Mouse (Mus musculus) small intestine, adult 2 months (tissue): ENCODE results near the gene Socs3. TPM values are rescaled to one million over a fixed set of nuclear protein-coding genes. Genes with fewer than 3 reads are reported as not detected.

Experiments
- H3K27ac ChIP-seq: fragments of 200-500 bp; 2 replicates; pipeline ENCODE4 v1.5.1; 2012; ENCODE audit warnings: low read depth, low read length, control low read depth, inconsistent platforms; ENCODE audit not compliant: insufficient read depth
- H3K27me3 ChIP-seq: fragments of 200-500 bp; 2 replicates; pipeline ENCODE4 v1.6.1; 2012; ENCODE audit warnings: mild to moderate bottlenecking, moderate library complexity, low read length, inconsistent platforms; ENCODE audit not compliant: control insufficient read depth, insufficient read depth
- H3K36me3 ChIP-seq: fragments of 200-500 bp; 2 replicates; pipeline ENCODE4 v1.6.1; 2012; ENCODE audit warnings: mild to moderate bottlenecking, low read length, control low read depth, inconsistent platforms; ENCODE audit not compliant: control insufficient read depth, insufficient read depth
- H3K4me1 ChIP-seq: fragments of 200-500 bp; 2 replicates; pipeline ENCODE4 v1.6.1; 2012; ENCODE audit warnings: low read length, inconsistent platforms, mixed read lengths; ENCODE audit not compliant: control insufficient read depth, insufficient read depth, insufficient read length
- H3K4me3 ChIP-seq: fragments of 200-500 bp; 2 replicates; pipeline ENCODE4 v1.5.1; 2012; ENCODE audit warnings: low read depth, mild to moderate bottlenecking, control low read depth, inconsistent platforms, low read length, moderate library complexity
- CTCF ChIP-seq: fragments of 200-500 bp; IDR thresholded peaks from 2 replicates; pipeline ENCODE4 v1.5.1; 2012; ENCODE audit warnings: low read depth, mild to moderate bottlenecking, control low read depth, inconsistent platforms, low read length, moderate library complexity, mixed read lengths; ENCODE audit not compliant: insufficient replicate concordance, insufficient read length; ENCODE audit errors: extremely low read depth
- POLR2A ChIP-seq: fragments of 200-500 bp; IDR thresholded peaks from 2 replicates; pipeline ENCODE4 v1.6.1; 2012; ENCODE audit warnings: low read depth, mild to moderate bottlenecking, control low read depth, inconsistent platforms, low read length, moderate library complexity
- WGBS: fragments of 180-500 bp; shearing (Covaris S2); methylation state at CpG from one replicate; pipeline ENCODE4 v1.1.7; 2018; 5-methylcytosine and 5-hydroxymethylcytosine counted together
- polyA plus RNA-seq: library from polyadenylated mRNA; depleted of rRNA; stranded (reverse); fragments of >200 nt; gene quantifications from 2 replicates; pipeline ENCODE4 v1.2.3, GENCODE M21; 2012; rRNA removed

The Socs3 gene
- 27.2 and 47.2 TPM in 2 replicates for polyA plus RNA-seq

- H3K4me1 ChIP-seq = peaks cover 37% of the 10 kb centered on the region
- H3K27ac ChIP-seq = peak within 1 kb of the TSS; percentile 97
- no peak for TF ChIP-seq POLR2A
- peak; percentile 90 for TF ChIP-seq CTCF
- WGBS = 4% methylated on average over 21 of the region's 21 CpGs
- H3K36me3 ChIP-seq = peaks cover 23% of the 10 kb centered on the region
- peak within 1 kb of the TSS; percentile 87 for H3K4me3 ChIP-seq
- no peaks in the 10 kb centered on the region for H3K27me3 ChIP-seq
Measured at GRCm38 (mm10) chr11:117969945-117970872, at the start of gene Socs3. Gene Socs3 (minus strand): TSS chr11:117970047.

GRCm38 (mm10) chr11:118018328-118018727, 48.5 kb upstream of the Socs3 start:
- peaks cover 11% of the 10 kb centered on the region for H3K4me1 ChIP-seq
- no peak overlapping the region for H3K4me3 ChIP-seq
- no peak overlapping the region for H3K27ac ChIP-seq
- peaks cover 40% of the 10 kb centered on the region for H3K36me3 ChIP-seq
- WGBS = 93% methylated on average over 4 of the region's 4 CpGs
- TF ChIP-seq CTCF (peak; percentile 69; the same call in 1 of the 2 replicates), POLR2A (no peak)
- no peaks in the 10 kb centered on the region for H3K27me3 ChIP-seq

GRCm38 (mm10) chr11:118015381-118016145, 45.7 kb upstream of the Socs3 start:
- peak overlapping the region; percentile 59 for H3K27ac ChIP-seq
- peaks cover 24% of the 10 kb centered on the region for H3K36me3 ChIP-seq
- TF ChIP-seq CTCF = no peak
- no peak for TF ChIP-seq POLR2A
- WGBS = 85% methylated on average over 8 of the region's 8 CpGs
- peaks cover 32% of the 10 kb centered on the region for H3K4me1 ChIP-seq
- H3K4me3 ChIP-seq = no peak overlapping the region
- no peaks in the 10 kb centered on the region for H3K27me3 ChIP-seq

- WGBS = 76% methylated on average over 12 of the region's 12 CpGs
- H3K36me3 ChIP-seq = peaks cover 19% of the 10 kb centered on the region
- H3K4me3 ChIP-seq = peak overlapping the region; percentile 22
- H3K4me1 ChIP-seq = peaks cover 41% of the 10 kb centered on the region
- H3K27me3 ChIP-seq = no peaks in the 10 kb centered on the region
- TF ChIP-seq CTCF = no peak
- TF ChIP-seq POLR2A = no peak
- H3K27ac ChIP-seq = peak overlapping the region; percentile 26; the same call in 1 of the 2 replicates
Measured at GRCm38 (mm10) chr11:118014391-118014995, 44.6 kb upstream of the Socs3 start.

- Histone ChIP-seq H3K27me3 (no peaks in the 10 kb centered on the region), H3K4me1 (peaks cover 52% of the 10 kb centered on the region), H3K36me3 (peaks cover 16% of the 10 kb centered on the region), H3K27ac (no peak overlapping the region), H3K4me3 (no peak overlapping the region)
- TF ChIP-seq POLR2A = no peak
- TF ChIP-seq CTCF = no peak
- WGBS = 84% methylated on average over 2 of the region's 2 CpGs
Measured at GRCm38 (mm10) chr11:118013339-118013738, 43.5 kb upstream of the Socs3 start.

GRCm38 (mm10) chr11:118012595-118012994, 42.7 kb upstream of the Socs3 start:
- Histone ChIP-seq H3K4me3 (no peak overlapping the region), H3K27me3 (no peaks in the 10 kb centered on the region), H3K4me1 (peaks cover 59% of the 10 kb centered on the region), H3K36me3 (peaks cover 15% of the 10 kb centered on the region), H3K27ac (no peak overlapping the region)
- TF ChIP-seq CTCF = no peak
- no peak for TF ChIP-seq POLR2A
- WGBS = 56% methylated on average over 1 of the region's 1 CpGs
